Mouse (Mus musculus): ENCODE measurements at regions not wholly inside any gene's neighbourhood (a gene's known extent, or its start where the extent isn't known, plus 50 kb on each side); places are given as distances from the start of the nearest gene placed in this dataset.

DNA sequence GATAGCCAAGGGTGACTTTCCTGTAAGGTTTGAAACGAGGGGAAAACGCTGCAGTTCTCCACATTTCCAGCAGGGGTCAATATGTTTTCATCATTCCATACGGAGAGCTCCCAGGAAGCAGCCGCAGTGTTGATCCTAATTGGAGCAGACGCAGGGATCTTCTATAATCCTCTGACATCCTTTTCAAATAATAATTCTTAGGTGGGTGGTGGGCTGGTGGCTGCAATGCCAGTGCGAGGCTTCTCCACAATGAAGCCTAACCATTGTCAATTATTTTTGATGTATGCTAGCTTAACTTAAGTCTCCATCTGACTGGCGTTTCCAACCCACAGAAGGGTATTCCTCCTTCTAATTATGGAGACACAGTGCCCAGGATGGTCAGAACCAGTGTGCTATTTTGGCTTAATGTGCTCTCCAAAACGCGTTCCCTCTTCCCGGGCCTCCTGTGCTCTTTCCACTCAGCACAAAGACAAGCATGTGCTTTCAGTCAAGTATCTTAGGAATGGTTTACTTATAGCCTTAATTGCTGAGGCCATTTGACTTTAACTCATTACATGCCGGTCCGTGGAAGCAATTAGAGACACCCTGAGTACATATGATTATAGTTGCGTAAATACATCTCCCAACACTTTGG is 331.6 kb upstream of the Tet2 start:
- peak; percentile 87 for TF ChIP-seq CTCF (IDR thresholded peaks at IDR 0.05; ENCODE audit: borderline replicate concordance, extremely low read depth, insufficient read depth, insufficient read length)
- TF ChIP-seq POLR2A (IDR thresholded peaks at IDR 0.05; ENCODE audit: borderline replicate concordance, extremely low read depth, insufficient read depth, insufficient read length, poor library complexity, severe bottlenecking), result no peak

All from brain, embryonic 14.5 days (tissue).